Mouse (Mus musculus): Measurements from ENCODE around the gene Rtn4. TPM values are rescaled to one million over a fixed set of nuclear protein-coding genes. Genes with fewer than 3 reads are reported as not detected.
"Not testable (repeated sequence)": the region's sequence is repeated elsewhere in the genome, so short reads cannot be mapped to it uniquely, and the experiment has no call there.

Rtn4 gene
- polyA plus RNA-seq, 1 experiment, result 108 TPM

GRCm38 (mm10) chr11:29751648-29752611 lies 59.2 kb downstream of the Rtn4 start:
- WGBS, result 74% methylated on average over 14 of the region's 14 CpGs
- DNase-seq, result no peak

GRCm38 (mm10) chr11:29756007-29756406 lies 63.3 kb downstream of the Rtn4 start:
- 91% methylated on average over 5 of the region's 5 CpGs for WGBS
- not testable (repeated sequence) for H3K4me1 ChIP-seq (ENCODE audit: control insufficient read depth, insufficient read depth, low read length); DNase-seq; H3K4me3 ChIP-seq (replicated peaks; ENCODE audit: extremely low read depth, low read depth, low read length)

More at GRCm38 (mm10) chr11:29751648-29752611, 59.2 kb downstream of the Rtn4 start:
- Histone ChIP-seq H3K4me3 (replicated peaks; ENCODE audit: extremely low read depth, low read depth, low read length) (no peak overlapping the region), H3K4me1 (ENCODE audit: control insufficient read depth, insufficient read depth, low read length) (no peaks in the 10 kb centered on the region)
- no peak for TF ChIP-seq CTCF (IDR thresholded peaks at IDR 0.05; ENCODE audit: insufficient read depth, low read length)
- no peak for TF ChIP-seq POLR2A (IDR thresholded peaks at IDR 0.05; ENCODE audit: borderline replicate concordance, extremely low read depth, low read depth, low read length)

GRCm38 (mm10) chr11:29758617-29759016 lies 65.9 kb downstream of the Rtn4 start:
- WGBS, result 90% methylated on average over 5 of the region's 5 CpGs
- TF ChIP-seq POLR2A (IDR thresholded peaks at IDR 0.05; ENCODE audit: borderline replicate concordance, extremely low read depth, low read depth, low read length), result no peak
- TF ChIP-seq CTCF (IDR thresholded peaks at IDR 0.05; ENCODE audit: insufficient read depth, low read length), result no peak
- DNase-seq, result no peak
- Histone ChIP-seq H3K4me3 (replicated peaks; ENCODE audit: extremely low read depth, low read depth, low read length) (no peak overlapping the region), H3K4me1 (ENCODE audit: control insufficient read depth, insufficient read depth, low read length) (no peaks in the 10 kb centered on the region)

- no peak for TF ChIP-seq POLR2A (IDR thresholded peaks at IDR 0.05; ENCODE audit: borderline replicate concordance, extremely low read depth, low read depth, low read length)
- TF ChIP-seq CTCF (IDR thresholded peaks at IDR 0.05; ENCODE audit: insufficient read depth, low read length), result no peak
- no peak overlapping the region for H3K4me3 ChIP-seq (replicated peaks; ENCODE audit: extremely low read depth, low read depth, low read length)
- DNase-seq, result no peak
- no peaks in the 10 kb centered on the region for H3K4me1 ChIP-seq (ENCODE audit: control insufficient read depth, insufficient read depth, low read length)
- WGBS, result 93% methylated on average over 9 of the region's 9 CpGs
Observed at GRCm38 (mm10) chr11:29761387-29761786, 68.6 kb downstream of the Rtn4 start.

- no peak for TF ChIP-seq POLR2A (IDR thresholded peaks at IDR 0.05; ENCODE audit: borderline replicate concordance, extremely low read depth, low read depth, low read length)
- no peak for TF ChIP-seq CTCF (IDR thresholded peaks at IDR 0.05; ENCODE audit: insufficient read depth, low read length)
- DNase-seq, result no peak
- Histone ChIP-seq H3K4me3 (replicated peaks; ENCODE audit: extremely low read depth, low read depth, low read length) (no peak overlapping the region), H3K4me1 (ENCODE audit: control insufficient read depth, insufficient read depth, low read length) (no peaks in the 10 kb centered on the region)
- 81% methylated on average over 1 of the region's 1 CpGs for WGBS
Observed at GRCm38 (mm10) chr11:29762768-29763167, 70.0 kb downstream of the Rtn4 start.

GRCm38 (mm10) chr11:29765063-29765462 lies 72.3 kb downstream of the Rtn4 start:
- 64% methylated on average over 4 of the region's 4 CpGs for WGBS
- no peak for DNase-seq
- Histone ChIP-seq H3K4me3 (replicated peaks; ENCODE audit: extremely low read depth, low read depth, low read length) (no peak overlapping the region), H3K4me1 (ENCODE audit: control insufficient read depth, insufficient read depth, low read length) (no peaks in the 10 kb centered on the region)
- TF ChIP-seq POLR2A (IDR thresholded peaks at IDR 0.05; ENCODE audit: borderline replicate concordance, extremely low read depth, low read depth, low read length) (no peak), CTCF (IDR thresholded peaks at IDR 0.05; ENCODE audit: insufficient read depth, low read length) (no peak)

GRCm38 (mm10) chr11:29766313-29766982 lies 73.7 kb downstream of the Rtn4 start:
- no peak for DNase-seq
- H3K4me1 ChIP-seq (ENCODE audit: control insufficient read depth, insufficient read depth, low read length), result no peaks in the 10 kb centered on the region
- WGBS, result 77% methylated on average over 11 of the region's 11 CpGs
- no peak overlapping the region for H3K4me3 ChIP-seq (replicated peaks; ENCODE audit: extremely low read depth, low read depth, low read length)
- no peak for TF ChIP-seq CTCF (IDR thresholded peaks at IDR 0.05; ENCODE audit: insufficient read depth, low read length)
- TF ChIP-seq POLR2A (IDR thresholded peaks at IDR 0.05; ENCODE audit: borderline replicate concordance, extremely low read depth, low read depth, low read length), result no peak

- H3K4me3 ChIP-seq (replicated peaks; ENCODE audit: extremely low read depth, low read depth, low read length), result no peak overlapping the region
- no peak for TF ChIP-seq CTCF (IDR thresholded peaks at IDR 0.05; ENCODE audit: insufficient read depth, low read length)
- no peak for TF ChIP-seq POLR2A (IDR thresholded peaks at IDR 0.05; ENCODE audit: borderline replicate concordance, extremely low read depth, low read depth, low read length)
- DNase-seq, result no peak
- no peaks in the 10 kb centered on the region for H3K4me1 ChIP-seq (ENCODE audit: control insufficient read depth, insufficient read depth, low read length)
Observed at GRCm38 (mm10) chr11:29768523-29768922, 75.8 kb downstream of the Rtn4 start.

- WGBS, result 52% methylated on average over 3 of the region's 3 CpGs
- H3K4me1 ChIP-seq (ENCODE audit: control insufficient read depth, insufficient read depth, low read length), result no peaks in the 10 kb centered on the region
- no peak for DNase-seq
- no peak overlapping the region for H3K4me3 ChIP-seq (replicated peaks; ENCODE audit: extremely low read depth, low read depth, low read length)
- TF ChIP-seq CTCF (IDR thresholded peaks at IDR 0.05; ENCODE audit: insufficient read depth, low read length) (no peak), POLR2A (IDR thresholded peaks at IDR 0.05; ENCODE audit: borderline replicate concordance, extremely low read depth, low read depth, low read length) (no peak)
Observed at GRCm38 (mm10) chr11:29770666-29771400, 78.1 kb downstream of the Rtn4 start.

Measured in lung, adult 2 months (tissue).